Mouse (Mus musculus): Measurements from ENCODE around the gene Mettl7a1.
"Not testable (repeated sequence)": the region's sequence is repeated elsewhere in the genome, so short reads cannot be mapped to it uniquely, and the experiment has no call there.

Gene Mettl7a1

DNA sequence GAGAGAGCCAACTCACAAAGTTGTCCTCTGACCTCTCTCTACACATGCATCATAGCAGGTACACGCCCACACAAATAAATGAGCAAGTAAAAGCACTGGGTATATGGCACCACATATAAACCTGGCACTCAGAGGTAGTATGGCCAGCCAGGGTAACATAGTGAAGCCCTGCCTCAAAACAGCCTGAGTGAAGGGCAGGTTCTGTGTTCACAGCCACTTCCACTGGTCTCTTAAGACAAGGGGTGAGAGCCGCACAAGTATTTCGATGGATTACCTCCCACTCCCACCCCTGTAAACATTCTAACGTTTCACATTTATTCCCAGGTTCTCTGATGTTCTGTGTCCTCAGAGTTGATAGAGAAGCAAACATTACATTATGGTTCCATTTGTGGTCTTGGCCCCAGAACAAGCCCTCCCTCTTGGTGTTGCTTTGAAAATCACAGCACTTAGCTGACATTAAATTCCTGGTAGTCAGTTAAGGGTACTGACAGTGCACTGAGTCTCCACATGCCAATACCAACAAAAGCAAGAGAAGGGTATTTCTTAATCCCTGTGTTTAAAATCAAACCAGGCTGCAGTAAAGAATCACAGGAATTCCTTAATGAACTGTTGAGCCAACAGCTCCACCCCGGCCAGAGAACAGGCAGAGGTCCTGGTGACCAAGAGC is 37.5 kb downstream of the Mettl7a1 start:
- DNase-seq (ENCODE audit: low read depth, low spot score) = not testable (repeated sequence)

- no peak for DNase-seq (ENCODE audit: low read depth, low spot score)
Observed at GRCm38 (mm10) chr15:100345484-100345883, 41.5 kb downstream of the Mettl7a1 start.

- DNase-seq (ENCODE audit: low read depth, low spot score) = no peak
Observed at GRCm38 (mm10) chr15:100346761-100347160, 42.8 kb downstream of the Mettl7a1 start.

GRCm38 (mm10) chr15:100349496-100349895 is 45.6 kb downstream of the Mettl7a1 start:
- DNase-seq (ENCODE audit: low read depth, low spot score) = no peak

DNA sequence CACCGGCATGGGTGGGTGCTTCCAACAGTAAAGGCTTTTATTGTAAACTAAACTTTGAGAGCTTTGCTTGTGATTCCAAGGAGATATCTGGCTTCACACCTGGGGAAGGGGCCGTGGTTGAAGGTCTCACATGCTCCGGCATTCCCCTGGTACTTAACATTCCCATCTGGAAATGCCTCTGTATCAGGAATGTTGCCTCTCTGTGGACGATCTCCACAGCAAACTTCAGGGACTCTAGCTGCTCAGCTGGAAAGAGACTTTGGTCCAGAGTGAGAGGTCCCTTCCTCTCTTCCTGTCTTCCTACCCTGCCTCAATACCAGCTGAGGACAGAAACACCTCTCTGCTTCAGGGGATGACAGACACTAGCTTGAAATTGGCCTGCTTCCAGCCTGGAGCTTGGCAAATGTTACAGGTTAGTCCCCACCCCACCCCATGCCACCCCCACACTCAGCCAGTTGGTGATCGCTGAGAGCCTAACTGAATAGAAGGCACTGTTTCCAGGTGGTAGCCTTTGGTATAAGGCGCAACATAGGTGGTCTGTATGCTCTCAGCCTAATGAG is 47.6 kb downstream of the Mettl7a1 start:
- no peak for DNase-seq (ENCODE audit: low read depth, low spot score)

DNA sequence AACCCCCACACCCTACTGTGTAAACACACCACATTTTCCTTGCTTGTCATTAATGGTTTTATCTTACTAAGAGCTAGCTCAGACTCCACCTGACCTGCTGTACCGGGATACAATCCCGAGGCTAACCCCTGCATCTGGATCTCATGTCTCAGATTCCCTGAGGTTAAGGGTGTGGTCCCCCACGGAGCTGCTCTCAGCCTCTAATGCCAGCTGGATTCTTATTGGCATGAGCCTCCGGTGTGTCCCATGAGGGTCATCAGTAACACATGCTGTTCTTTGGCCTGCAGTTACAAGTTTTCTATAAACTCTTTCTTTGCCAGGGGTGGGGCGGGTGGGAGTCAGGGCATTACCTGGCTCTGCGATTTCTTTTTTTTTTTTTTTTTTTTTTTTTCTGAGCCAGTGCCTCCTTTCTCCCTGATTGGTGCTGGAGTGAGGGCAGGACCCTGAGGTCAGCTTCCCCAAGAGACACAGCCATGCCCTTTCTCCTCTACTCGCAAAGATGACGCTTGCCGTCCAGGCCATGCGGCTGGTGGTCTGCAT is 48.8 kb downstream of the Mettl7a1 start, which contains the start of the genes Methig1 and Mettl7a2:
TSS of gene Methig1 (plus strand) at position 439 of the 540 bp plus-strand sequence.
TSS of gene Mettl7a2 (plus strand) at position 490 of the 540 bp plus-strand sequence.
- no peak for DNase-seq (ENCODE audit: low read depth, low spot score)

DNA sequence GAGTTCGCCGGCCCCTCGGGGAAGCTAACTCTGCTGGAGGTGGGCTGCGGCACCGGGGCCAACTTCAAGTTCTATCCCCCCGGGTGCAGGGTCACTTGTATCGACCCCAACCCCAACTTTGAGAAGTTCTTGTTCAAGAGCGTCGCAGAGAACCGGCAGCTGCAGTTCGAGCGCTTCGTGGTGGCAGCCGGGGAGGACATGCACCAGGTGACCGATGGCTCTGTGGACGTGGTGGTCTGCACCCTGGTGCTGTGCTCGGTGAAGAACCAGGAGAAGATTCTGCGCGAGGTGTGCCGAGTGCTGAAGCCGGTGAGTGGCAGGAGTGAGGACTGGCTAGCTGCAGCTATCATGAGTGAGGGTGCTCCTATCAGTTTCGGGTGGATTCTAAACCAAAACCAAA is 49.5 kb downstream of the Mettl7a1 start:
- not testable (repeated sequence) for DNase-seq (ENCODE audit: low read depth, low spot score)

GRCm38 (mm10) chr15:100355876-100356275 is 51.9 kb downstream of the Mettl7a1 start:
- DNase-seq (ENCODE audit: low read depth, low spot score) = no peak

- DNase-seq (ENCODE audit: low read depth, low spot score) = no peak
Observed at GRCm38 (mm10) chr15:100364242-100364641, 60.3 kb downstream of the Mettl7a1 start, which contains the start of gene Higd1c. Gene Higd1c (plus strand): TSS chr15:100364542.

DNA sequence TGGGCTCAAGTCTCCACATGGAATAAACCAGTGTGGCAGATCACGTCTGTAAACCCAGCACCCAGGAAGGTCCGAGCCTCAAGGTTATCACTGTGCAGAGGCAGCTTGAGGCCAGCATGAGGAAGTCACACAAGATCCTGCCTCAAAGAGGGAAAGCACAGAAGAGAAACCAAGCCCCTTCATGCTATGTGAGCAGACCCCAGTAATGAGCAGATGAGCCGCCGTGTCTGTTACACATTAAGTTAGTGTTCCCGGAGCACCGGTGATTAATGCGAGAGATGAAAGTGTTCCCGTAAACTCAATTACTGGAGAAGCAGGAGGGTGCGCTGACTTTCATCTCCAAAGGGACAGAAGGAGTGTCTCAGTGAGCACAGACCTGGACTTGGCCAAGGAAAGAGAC is 62.0 kb downstream of the Mettl7a1 start:
- DNase-seq (ENCODE audit: low read depth, low spot score) = not testable (repeated sequence)

GRCm38 (mm10) chr15:100367119-100367518 is 63.2 kb downstream of the Mettl7a1 start:
- DNase-seq (ENCODE audit: low read depth, low spot score) = no peak

GRCm38 (mm10) chr15:100375066-100375465 is 71.1 kb downstream of the Mettl7a1 start:
- peak; percentile 54 for DNase-seq (ENCODE audit: low read depth, low spot score)

- not testable (repeated sequence) for DNase-seq (ENCODE audit: low read depth, low spot score)
Observed at GRCm38 (mm10) chr15:100377847-100378505, 74.0 kb downstream of the Mettl7a1 start.

All from skeletal muscle tissue, adult 2 months (tissue).